Mouse (Mus musculus) spleen, adult 2 months (tissue): ENCODE measurements around the gene Rnf13.

Experiments used
- CTCF ChIP-seq: fragments of 200-500 bp; IDR thresholded peaks from 2 replicates; pipeline ENCODE4 v1.5.1; 2011; ENCODE audit warnings: mild to moderate bottlenecking, inconsistent platforms; ENCODE audit not compliant: insufficient read depth, insufficient read length, insufficient replicate concordance; ENCODE audit errors: extremely low read depth
- POLR2A ChIP-seq: fragments of 200-500 bp; IDR thresholded peaks from 2 replicates; pipeline ENCODE4 v1.6.1; 2011; ENCODE audit warnings: low read depth, low read length, inconsistent platforms

DNA sequence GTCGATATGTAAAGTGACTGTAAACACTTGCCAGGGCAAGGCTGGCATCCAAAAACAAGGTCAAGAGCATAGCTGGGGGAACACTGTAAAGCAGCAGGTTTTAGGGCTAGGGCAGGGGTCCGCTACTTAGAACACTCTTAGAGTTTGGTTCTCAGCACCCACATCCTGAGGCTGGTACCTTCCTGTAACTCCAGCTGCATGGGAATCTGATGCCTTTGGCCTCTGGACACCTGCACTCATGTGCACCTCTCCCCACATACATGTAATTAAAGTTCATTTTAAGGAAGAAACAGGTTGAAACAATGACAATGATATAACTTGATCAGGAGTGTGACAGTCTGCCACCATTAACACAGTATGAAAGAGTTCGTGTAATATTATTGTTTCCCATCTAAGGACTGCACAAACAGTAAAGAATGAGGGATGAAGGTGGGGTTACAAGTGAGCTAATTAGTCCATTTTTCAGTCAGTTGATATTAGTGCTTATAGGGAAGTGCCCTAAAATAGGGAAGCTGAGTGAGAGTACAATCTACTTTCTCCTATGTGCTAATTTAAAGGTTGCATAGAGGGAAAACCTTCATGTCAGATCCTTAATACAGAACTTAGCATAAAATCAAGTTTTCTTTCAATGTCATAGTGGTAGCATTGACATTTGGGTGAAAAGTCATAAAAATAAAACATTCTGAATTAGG, 12.9 kb downstream of the Rnf13 start:
- no peak for TF ChIP-seq CTCF
- TF ChIP-seq POLR2A, result no peak
